Mouse (Mus musculus) left cerebral cortex, adult 18-20 months (tissue): ENCODE measurements around the gene Gm4788. TPM values are rescaled to one million over a fixed set of nuclear protein-coding genes. Genes with fewer than 3 reads are reported as not detected.
"Not testable (repeated sequence)": the region's sequence is repeated elsewhere in the genome, so short reads cannot be mapped to it uniquely, and the experiment has no call there.

Source experiments
- DNase-seq, 2 experiments: peaks; one replicate each; pipeline ENCODE4 v3.0.0; 2021 to 2022; ENCODE audit warnings: low spot score in 2 of 2, mixed read lengths in 1 of 2
- long read RNA-seq, 2 experiments: library from polyadenylated mRNA; stranded (forward); transcript quantifications; one replicate each; pipeline ENCODE4 v2.0.0; 2021
- total RNA-seq, 2 experiments: library from RNA; stranded (reverse); gene quantifications; 2 replicates each; pipeline ENCODE4 v1.2.3; 2021

The Gm4788 gene
- not detected for total RNA-seq
- long read RNA-seq, experiment 1, result 0 reads
- long read RNA-seq, experiment 2, result 0 reads

DNA sequence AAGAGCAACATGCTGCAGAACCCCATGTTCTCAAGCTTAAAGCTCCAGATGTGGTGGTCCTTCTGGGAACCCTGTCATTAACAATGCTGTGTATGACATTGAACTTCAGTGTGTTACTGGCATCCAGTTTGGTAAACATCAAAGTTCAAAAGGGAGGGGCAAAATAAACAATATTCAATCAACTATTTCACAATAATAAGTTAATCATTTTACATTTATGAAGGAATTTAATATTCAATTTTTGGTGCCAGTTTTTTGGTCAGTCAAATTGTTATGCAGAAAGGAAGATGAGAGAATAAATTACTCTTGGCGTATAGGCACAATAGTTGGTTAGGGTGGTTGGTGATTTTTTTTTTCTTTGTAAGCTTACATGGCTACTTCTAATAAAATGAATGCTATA is at the start of gene Gm4788:
Gm4788 (minus strand) TSS at position 101 of the 400 bp plus-strand sequence.
- no peak for DNase-seq

DNA sequence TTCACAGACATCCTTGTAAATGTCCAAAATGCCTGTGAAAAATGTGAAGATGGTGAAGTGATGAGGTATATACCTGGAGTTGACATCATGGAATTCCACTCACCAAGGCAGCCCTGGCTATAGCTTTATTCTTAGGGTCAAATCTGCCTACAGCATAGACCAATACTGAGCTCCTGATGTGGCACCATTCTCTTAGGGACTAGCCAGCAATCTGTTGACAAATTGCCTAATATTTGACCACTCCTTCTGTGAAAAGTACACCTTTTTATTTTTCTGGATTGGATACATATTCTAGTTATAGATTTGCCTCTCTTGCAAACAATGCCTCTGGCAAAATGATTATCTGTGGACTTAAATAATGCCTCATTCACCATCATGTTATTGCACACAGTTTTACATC is 27.6 kb upstream of the Gm4788 start:
- no peak for DNase-seq

- DNase-seq, result not testable (repeated sequence)
These were observed 11.1 kb downstream of the Gm4788 start for GRCm38 (mm10) chr1:139769913-139770312.

DNA sequence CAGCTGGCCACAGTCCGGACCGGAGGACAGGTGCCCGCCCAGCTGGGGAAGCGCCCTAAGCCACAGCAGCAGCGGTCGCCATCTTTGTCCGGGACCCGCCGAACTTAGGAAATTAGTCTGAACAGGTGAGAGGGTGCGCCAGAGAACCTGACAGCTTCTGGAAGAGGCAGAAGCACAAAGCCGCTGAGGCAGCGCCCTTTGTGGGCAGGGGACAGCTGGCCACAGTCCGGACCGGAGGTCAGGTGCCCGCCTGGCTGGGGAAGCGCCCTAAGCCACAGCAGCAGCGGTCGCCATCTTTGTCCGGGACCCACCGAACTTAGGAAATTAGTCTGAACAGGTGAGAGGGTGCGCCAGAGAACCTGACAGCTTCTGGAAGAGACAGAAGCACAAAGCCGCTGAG is 64.4 kb downstream of the Gm4788 start:
- DNase-seq, result not testable (repeated sequence)

- DNase-seq, result not testable (repeated sequence)
These were observed 64.8 kb downstream of the Gm4788 start for GRCm38 (mm10) chr1:139716249-139716648.

DNA sequence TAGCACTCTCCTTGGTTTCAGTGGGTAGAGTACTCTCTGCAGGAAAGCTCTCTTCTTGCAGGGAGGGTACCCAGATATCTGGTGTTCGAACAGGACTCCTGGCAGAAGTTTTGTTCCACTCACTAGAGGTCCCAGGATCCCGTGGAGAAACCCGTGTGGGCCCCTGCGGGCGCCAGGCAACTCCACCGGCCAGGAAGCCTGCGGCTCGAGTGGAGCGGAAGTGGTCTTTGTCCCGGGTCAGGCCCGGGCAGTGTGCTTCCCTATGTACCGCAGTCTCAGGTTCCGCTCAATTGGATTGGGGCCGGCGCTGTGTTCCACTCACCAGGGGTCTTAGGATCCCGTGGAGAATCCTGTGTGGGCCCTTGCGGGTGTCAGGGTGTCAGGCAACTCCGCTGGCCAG is 131.1 kb downstream of the Gm4788 start:
- not testable (repeated sequence) for DNase-seq

Other genes with a start within 250 kb of the Gm4788 start
- gene Cfhr1, start 221.0 kb downstream of the Gm4788 start, total RNA-seq, result not detected
- under 1 TPM; 0.52 to 0.53 TPM for gene Cfhr2, start 77.5 kb upstream of the Gm4788 start, total RNA-seq